Comparison of ENCODE assay signal across 9 mouse cellular contexts in genomic region chr4:133307331-133307730, GRCm38 (mm10). TPM values are rescaled to one million over a fixed set of nuclear protein-coding genes. Genes with fewer than 3 reads are reported as not detected.
DNase-seq lines count a peak whose midpoint lies in the region; ATAC-seq and TF ChIP-seq lines count a peak whose summit lies in the region.
"Had no signal": no experiment of that assay in that cellular context is flagged by ENCODE, and none has a peak within 500 bp of the region (broad histone marks: within the 10 kb centered on the region; RNA-seq: fewer than 3 reads in every experiment).

No protein-coding gene starts in this region.

- H3K36me3 ChIP-seq in lung, embryonic 14.5 days (ENCODE audit: insufficient read depth): peaks cover 19% of the 10 kb centered on the region; the same call in 1 of the 2 replicates

- no peak overlapping the region for H3K9ac ChIP-seq in lung, embryonic 14.5 days
- H3K9ac ChIP-seq: liver, embryonic 15.5 days had no signal

- no peaks in the 10 kb centered on the region for H3K27me3 ChIP-seq in lung, embryonic 14.5 days (ENCODE audit: insufficient read depth, low read length)
- H3K27me3 ChIP-seq: liver, embryonic 15.5 days had no signal

- H3K27ac ChIP-seq in lung, embryonic 14.5 days (ENCODE audit: low read depth): no peak overlapping the region
- H3K27ac ChIP-seq: liver, embryonic 15.5 days had no signal

- no peak for ATAC-seq in lung, embryonic 14.5 days (ENCODE audit: insufficient read depth)

- H3K4me3 ChIP-seq in lung, embryonic 14.5 days (ENCODE audit: low read depth, low read length): no peak overlapping the region
- H3K4me3 ChIP-seq: liver, embryonic 15.5 days had no signal

- H3K4me1 ChIP-seq in lung, embryonic 14.5 days (ENCODE audit: insufficient read depth): no peaks in the 10 kb centered on the region
- H3K4me1 ChIP-seq: liver, embryonic 15.5 days had no signal

- intact Hi-C loops in heart, postnatal 25 days (cut with DNase I): no loop called here
- intact Hi-C loops in heart, postnatal 36 days (cut with DNase I): no loop called here

- peak; percentile 80 for TF ChIP-seq CTCF in lung, embryonic 14.5 days (IDR thresholded peaks at IDR 0.05; ENCODE audit: low read depth)

- H3K9me3 ChIP-seq in lung, embryonic 14.5 days (ENCODE audit: low read depth, low read length): no peaks in the 10 kb centered on the region
- H3K9me3 ChIP-seq: liver, embryonic 15.5 days had no signal

- no peak overlapping the region for H3K4me2 ChIP-seq in lung, embryonic 14.5 days
- H3K4me2 ChIP-seq: liver, embryonic 15.5 days had no signal

- DNase-seq in heart, adult 18-20 months: peak; percentile 48 to 74
- DNase-seq in heart, postnatal 25 days (ENCODE audit: low spot score): no peak
- DNase-seq in urinary bladder, postnatal 36 days (ENCODE audit: low spot score in 2 of 2): peak; percentile 33 to 66
- DNase-seq in urinary bladder, postnatal 10 days (ENCODE audit: low spot score): no peak
- peak; percentile 76 to 83 for DNase-seq in cerebellum, postnatal 10 days
- DNase-seq in heart, postnatal 36 days: peak; percentile 61 to 68
- peak; percentile 72 for DNase-seq in lung, embryonic 14.5 days
- peak; percentile 48 to 73 for DNase-seq in spleen, postnatal 10 days (ENCODE audit: low spot score in 2 of 2)

- 41% methylated on average over 3 of the region's 3 CpGs for WGBS in lung, embryonic 14.5 days

RNA-seq across cellular contexts. Expression of gene Tmem222, which starts 29.7 kb away (rescaled TPM):
- total RNA-seq in heart, adult 18-20 months (2021): 10 to 100 TPM; 32.7 to 34.6 TPM
- total RNA-seq in heart, postnatal 25 days (2021): 10 to 100 TPM; 24.8 to 25.7 TPM
- 10 to 100 TPM; 30.6 to 30.7 TPM for total RNA-seq in heart, postnatal 36 days (2021)
- 86.5 and 88.1 TPM in 2 replicates for polyA plus RNA-seq in lung, embryonic 14.5 days (2014; fragmentation: Nextera tagmentation; extraction: Ambion mirVana)

RNA-seq across cellular contexts. Expression of gene Sytl1, which starts 44.4 kb away (rescaled TPM):
- under 1 TPM; 0.22 to 0.72 TPM for total RNA-seq in heart, adult 18-20 months (2021)
- total RNA-seq in heart, postnatal 25 days (2021): under 1 TPM; 0.36 to 0.81 TPM
- 1 to 10 TPM in 1 of 2 experiments, under 1 TPM in 1; 0.50 to 1.5 TPM for total RNA-seq in heart, postnatal 36 days (2021)
- polyA plus RNA-seq in lung, embryonic 14.5 days (2014; fragmentation: Nextera tagmentation; extraction: Ambion mirVana): 0.73 and 0.84 TPM in 2 replicates

RNA-seq across cellular contexts. Expression of gene Wdtc1, which starts 46.0 kb away (rescaled TPM):
- total RNA-seq in heart, adult 18-20 months (2021): 10 to 100 TPM; 71.9 to 73.6 TPM
- 10 to 100 TPM; 81.2 to 82.7 TPM for total RNA-seq in heart, postnatal 25 days (2021)
- total RNA-seq in heart, postnatal 36 days (2021): 10 to 100 TPM; 82.0 to 88.2 TPM
- polyA plus RNA-seq in lung, embryonic 14.5 days (2014; fragmentation: Nextera tagmentation; extraction: Ambion mirVana): 13.8 and 15.3 TPM in 2 replicates

Comparison
In these comparisons a context has a peak if more than half of its experiments do, and no peak if none do; other contexts are left out.
1. DNase-seq: peak in heart, adult 18-20 months (2 of 2), urinary bladder, postnatal 36 days (2 of 2), cerebellum, postnatal 10 days (2 of 2), heart, postnatal 36 days (2 of 2), lung, embryonic 14.5 days (single experiment) and spleen, postnatal 10 days (2 of 2); none in heart, postnatal 25 days (single experiment) and urinary bladder, postnatal 10 days (single experiment).